Mouse (Mus musculus) liver, postnatal 0 days (tissue): ENCODE data around the gene Oas1g.

ENCODE experiments used
- CTCF ChIP-seq: sonication (generic); IDR thresholded peaks from 2 replicates; pipeline ENCODE4 v1.5.1; 2016; ENCODE audit warnings: antibody characterized with exemption, low read depth
- EP300 ChIP-seq: IDR thresholded peaks from 2 replicates; pipeline ENCODE4 v1.6.1; 2016; ENCODE audit warnings: antibody characterized with exemption, low read depth, mild to moderate bottlenecking

- no peak for TF ChIP-seq CTCF
- TF ChIP-seq EP300: no peak
Measured at GRCm38 (mm10) chr5:120847067-120847466, 40.3 kb downstream of the Oas1g start, which contains the start of gene Oas1f.
